Mouse (Mus musculus): ENCODE data around the gene Lgals3.

Gene Lgals3

GRCm38 (mm10) chr14:47369741-47370140, 2.2 kb downstream of the Lgals3 start:
- no peak for DNase-seq (ENCODE audit: inconsistent ontology term)

GRCm38 (mm10) chr14:47370790-47371189, 3.2 kb downstream of the Lgals3 start:
- no peak for DNase-seq (ENCODE audit: inconsistent ontology term)

- peak; percentile 83 for DNase-seq (ENCODE audit: inconsistent ontology term)
These were observed 4.1 kb downstream of the Lgals3 start for GRCm38 (mm10) chr14:47371689-47372088.

- peak; percentile 54 for DNase-seq (ENCODE audit: inconsistent ontology term)
These were observed 6.5 kb downstream of the Lgals3 start for GRCm38 (mm10) chr14:47373728-47374678.

GRCm38 (mm10) chr14:47376526-47376925, 9.0 kb downstream of the Lgals3 start:
- peak; percentile 82 for DNase-seq (ENCODE audit: inconsistent ontology term)

GRCm38 (mm10) chr14:47378336-47378735, 10.8 kb downstream of the Lgals3 start:
- no peak for DNase-seq (ENCODE audit: inconsistent ontology term)

- no peak for DNase-seq (ENCODE audit: inconsistent ontology term)
These were observed 16.4 kb downstream of the Lgals3 start for GRCm38 (mm10) chr14:47383911-47384310.

GRCm38 (mm10) chr14:47384653-47385052, 17.1 kb downstream of the Lgals3 start:
- no peak for DNase-seq (ENCODE audit: inconsistent ontology term)

GRCm38 (mm10) chr14:47386125-47386524, 18.6 kb downstream of the Lgals3 start:
- DNase-seq (ENCODE audit: inconsistent ontology term) = no peak

GRCm38 (mm10) chr14:47393354-47394094, 26.0 kb downstream of the Lgals3 start:
- no peak for DNase-seq (ENCODE audit: inconsistent ontology term)

GRCm38 (mm10) chr14:47395007-47395406, 27.5 kb downstream of the Lgals3 start:
- no peak for DNase-seq (ENCODE audit: inconsistent ontology term)

- no peak for DNase-seq (ENCODE audit: inconsistent ontology term)
These were observed 28.0 kb downstream of the Lgals3 start for GRCm38 (mm10) chr14:47395462-47396026.

- peak; percentile 26 for DNase-seq (ENCODE audit: inconsistent ontology term)
These were observed 28.7 kb downstream of the Lgals3 start for GRCm38 (mm10) chr14:47396165-47396652.

- DNase-seq (ENCODE audit: inconsistent ontology term) = no peak
These were observed 35.2 kb downstream of the Lgals3 start for GRCm38 (mm10) chr14:47402735-47403134.

GRCm38 (mm10) chr14:47406000-47406399, 38.4 kb downstream of the Lgals3 start:
- DNase-seq (ENCODE audit: inconsistent ontology term) = no peak

GRCm38 (mm10) chr14:47417346-47417745, 49.8 kb downstream of the Lgals3 start:
- no peak for DNase-seq (ENCODE audit: inconsistent ontology term)

GRCm38 (mm10) chr14:47417775-47418665, 50.5 kb downstream of the Lgals3 start, which contains the start of gene Dlgap5:
Gene Dlgap5, minus strand, starts transcription at chr14:47418407.
- DNase-seq (ENCODE audit: inconsistent ontology term) = peak; percentile 97

- DNase-seq (ENCODE audit: inconsistent ontology term) = no peak
These were observed 51.1 kb downstream of the Lgals3 start for GRCm38 (mm10) chr14:47418666-47418991.

GRCm38 (mm10) chr14:47419034-47419625, 51.6 kb downstream of the Lgals3 start:
- DNase-seq (ENCODE audit: inconsistent ontology term) = no peak

GRCm38 (mm10) chr14:47419723-47420276, 52.2 kb downstream of the Lgals3 start:
- no peak for DNase-seq (ENCODE audit: inconsistent ontology term)
